Comparison of ENCODE assay signal across 26 mouse cellular contexts in the genomic region with DNA sequence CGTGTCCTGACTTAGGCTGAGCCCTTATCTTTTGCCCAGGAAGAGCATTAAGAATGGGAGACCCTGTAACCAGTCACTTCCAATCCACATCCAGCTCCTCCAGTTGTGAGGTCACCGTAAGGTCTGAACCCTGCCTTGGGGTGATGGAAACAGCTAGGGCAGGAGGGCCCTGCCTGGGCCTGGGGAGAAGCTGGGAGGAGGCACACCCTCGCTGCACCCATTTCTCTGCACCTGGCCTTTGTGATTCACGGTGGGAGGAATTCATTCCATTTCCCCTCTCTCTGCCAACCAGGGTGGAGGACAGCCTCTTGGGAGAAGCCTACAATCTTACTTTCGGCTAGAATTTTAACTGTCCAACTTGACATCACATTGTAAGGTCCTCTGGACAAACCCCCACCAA. TPM values are rescaled to one million over a fixed set of nuclear protein-coding genes. Genes with fewer than 3 reads are reported as not detected.
DNase-seq lines count a peak whose midpoint lies in the region; ATAC-seq and TF ChIP-seq lines count a peak whose summit lies in the region.
"Had no signal": no experiment of that assay in that cellular context is flagged by ENCODE, and none has a peak within 500 bp of the region (broad histone marks: within the 10 kb centered on the region; RNA-seq: fewer than 3 reads in every experiment).

No protein-coding gene starts in this region.

- in situ Hi-C loops in ES-E14 (cut with MboI; ENCODE audit: low sequenced_read_pairs in 2 of 2, unreplicated experiment in 2 of 2), result no loop called here

- H3K9me3 ChIP-seq in ES-Bruce4 (replicated peaks; ENCODE audit: control insufficient read depth, insufficient read depth, low read length, poor library complexity, severe bottlenecking), result no peaks in the 10 kb centered on the region
- no peaks in the 10 kb centered on the region for H3K9me3 ChIP-seq in ES-E14 (ENCODE audit: control insufficient read depth, insufficient read depth, low read depth, low read length)
- no peaks in the 10 kb centered on the region for H3K9me3 ChIP-seq in midbrain, embryonic 11.5 days (ENCODE audit: control insufficient read depth, low read length)
- H3K9me3 ChIP-seq: embryonic facial prominence, embryonic 10.5 days; embryonic facial prominence, embryonic 12.5 days; forebrain, embryonic 13.5 days; forebrain, embryonic 15.5 days had no signal

- intact Hi-C loops in left cerebral cortex, postnatal 4 days (cut with DNase I), result no loop called here

- H3K27ac ChIP-seq in ES-Bruce4 (ENCODE audit: insufficient read depth, low read length), result peak overlapping the region; percentile 25; the same call in 1 of the 2 replicates
- no peak overlapping the region for H3K27ac ChIP-seq in ES-E14 (ENCODE audit: insufficient read depth, low read depth, low read length, poor library complexity, severe bottlenecking)
- no peak overlapping the region for H3K27ac ChIP-seq in midbrain, embryonic 11.5 days (ENCODE audit: low read depth, low read length)
- H3K27ac ChIP-seq: embryonic facial prominence, embryonic 10.5 days; embryonic facial prominence, embryonic 12.5 days; forebrain, embryonic 13.5 days; forebrain, embryonic 15.5 days had no signal

- H3K27me3 ChIP-seq in ES-Bruce4 (ENCODE audit: control insufficient read depth, insufficient read depth, low read length, poor library complexity, severe bottlenecking), result no peaks in the 10 kb centered on the region
- peaks cover 15% of the 10 kb centered on the region for H3K27me3 ChIP-seq in midbrain, embryonic 11.5 days (ENCODE audit: control insufficient read depth, insufficient read depth, low read length)

- H3K9ac ChIP-seq in ES-Bruce4 (ENCODE audit: low read depth, poor library complexity, severe bottlenecking), result no peak overlapping the region
- H3K9ac ChIP-seq in ES-E14 (ENCODE audit: insufficient read depth, low read depth, low read length, poor library complexity, severe bottlenecking), result no peak overlapping the region
- no peak overlapping the region for H3K9ac ChIP-seq in midbrain, embryonic 11.5 days (ENCODE audit: low read length)
- H3K9ac ChIP-seq: embryonic facial prominence, embryonic 12.5 days; forebrain, embryonic 13.5 days; forebrain, embryonic 15.5 days; forebrain, postnatal 0 days had no signal

- no peak for TF ChIP-seq CTCF in ES-Bruce4 (IDR thresholded peaks at IDR 0.05; ENCODE audit: low read depth, low read length)

- H3K4me2 ChIP-seq in midbrain, embryonic 11.5 days, result no peak overlapping the region
- H3K4me2 ChIP-seq: embryonic facial prominence, embryonic 12.5 days; forebrain, embryonic 13.5 days; forebrain, embryonic 15.5 days had no signal

- no peaks in the 10 kb centered on the region for H3K36me3 ChIP-seq in ES-Bruce4 (ENCODE audit: control insufficient read depth, insufficient read depth, low read length, poor library complexity, severe bottlenecking)
- no peaks in the 10 kb centered on the region for H3K36me3 ChIP-seq in ES-E14 (ENCODE audit: control insufficient read depth, insufficient read depth, low read length, poor library complexity, severe bottlenecking)
- no peaks in the 10 kb centered on the region for H3K36me3 ChIP-seq in midbrain, embryonic 11.5 days (ENCODE audit: control insufficient read depth, insufficient read depth, low read length)
- H3K36me3 ChIP-seq: embryonic facial prominence, embryonic 10.5 days; embryonic facial prominence, embryonic 12.5 days; forebrain, embryonic 15.5 days had no signal

- TF ChIP-seq POLR2A in ES-Bruce4 (IDR thresholded peaks at IDR 0.05; ENCODE audit: insufficient read depth, low read length), result no peak

- peaks cover 5% of the 10 kb centered on the region for H3K4me1 ChIP-seq in ES-Bruce4 (ENCODE audit: control insufficient read depth, insufficient read depth, low read length)
- H3K4me1 ChIP-seq in ES-E14 (ENCODE audit: control insufficient read depth in 2 of 2, insufficient read depth in 2 of 2, low read length in 2 of 2, poor library complexity in 1 of 2), result peaks cover 2 to 12% of the 10 kb centered on the region in 2 experiments; a peak in 2 of 4 replicates
- no peaks in the 10 kb centered on the region for H3K4me1 ChIP-seq in midbrain, embryonic 11.5 days (ENCODE audit: control insufficient read depth, insufficient read depth, low read length)
- H3K4me1 ChIP-seq: embryonic facial prominence, embryonic 10.5 days; embryonic facial prominence, embryonic 12.5 days had no signal

- no peak for ATAC-seq in frontal cortex, adult (ENCODE audit: low TSS enrichment)
- no peak for ATAC-seq in midbrain, embryonic 11.5 days (ENCODE audit: low FRiP score)
- ATAC-seq: activated CD4-positive, CD25-positive, alpha-beta regulatory T cell, adult 4 months; forebrain, embryonic 13.5 days; Patski had no signal

- WGBS in midbrain, embryonic 11.5 days, result 78% methylated on average over 5 of the region's 5 CpGs

- DNase-seq in ES-E14 (ENCODE audit: low read depth, low spot score) (peak; percentile 33), ZHBTc4 (ENCODE audit: low read depth, low spot score) (peak; percentile 63)
- DNase-seq in left cerebral cortex, postnatal 4 days, result no peak
- no peak for DNase-seq in thymus, postnatal 36 days
- no peak for DNase-seq in midbrain, embryonic 11.5 days (ENCODE audit: low spot score, missing footprints)
- DNase-seq: adrenal gland, adult 8-10 months; adrenal gland, postnatal 14 days; adrenal gland, postnatal 36 days; cerebellum, adult 11-12 months; cerebellum, adult 2 months; cerebellum, adult 9-10 months; cerebellum, postnatal 10 days; cerebellum, postnatal 25 days had no signal

- no peak overlapping the region for H3K4me3 ChIP-seq in ES-Bruce4 (ENCODE audit: low read depth, low read length)
- no peak overlapping the region for H3K4me3 ChIP-seq in ES-E14 (ENCODE audit: insufficient read depth in 1 of 2, low read depth in 1 of 2, low read length in 2 of 2, poor library complexity in 1 of 2, severe bottlenecking in 1 of 2)
- H3K4me3 ChIP-seq in midbrain, embryonic 11.5 days (ENCODE audit: low read depth, low read length), result no peak overlapping the region
- H3K4me3 ChIP-seq: embryonic facial prominence, embryonic 10.5 days; embryonic facial prominence, embryonic 12.5 days; forebrain, embryonic 13.5 days; forebrain, embryonic 15.5 days had no signal

- peak; percentile 94 for TF ChIP-seq EP300 in ES-Bruce4 (IDR thresholded peaks at IDR 0.05; ENCODE audit: insufficient read depth, low read depth, low read length)

TF ChIP-seq in ES-E14, 5 proteins besides CTCF, POLR2A, EP300 and RAD21:
- TF ChIP-seq HCFC1 (IDR thresholded peaks at IDR 0.05; ENCODE audit: borderline replicate concordance, insufficient read depth, low read length) (no peak), MAFK (IDR thresholded peaks at IDR 0.05; ENCODE audit: insufficient read depth, low read depth, low read length) (no peak), ZNF384 (IDR thresholded peaks at IDR 0.05; ENCODE audit: low read depth, low read length) (no peak), CHD2 (IDR thresholded peaks at IDR 0.05; ENCODE audit: low read depth, low read length) (no peak), ZC3H11A (IDR thresholded peaks at IDR 0.05; ENCODE audit: borderline replicate concordance, low read depth, low read length) (no peak)

RNA-seq across cellular contexts. Expression of a gene that starts 8.4 kb away (rescaled TPM):
- polyA plus RNA-seq in ES-Bruce4 (2011; ENCODE audit: insufficient read depth, insufficient read length, low read depth, missing spikeins), result 0.36 and 0.64 TPM in 2 replicates
- 0.85 and 1.8 TPM in 2 replicates for total RNA-seq in ES-E14 (2012; rRNA removed)
- not detected for total RNA-seq in left cerebral cortex, postnatal 4 days (2021)
- polyA plus RNA-seq in midbrain, embryonic 11.5 days (2014; fragmentation: Nextera tagmentation; extraction: Ambion mirVana), result 1.4 and 2.0 TPM in 2 replicates
- total RNA-seq: adrenal gland, adult 18-20 months; adrenal gland, adult 8-10 months; adrenal gland, postnatal 14 days; adrenal gland, postnatal 36 days; MEL had no signal
- polyA plus RNA-seq: C2C12; cerebellum, adult 2 months; cortical plate, adult 2 months; Patski had no signal

RNA-seq across cellular contexts. Expression of a gene that starts 24.6 kb away (rescaled TPM):
- polyA plus RNA-seq in ES-Bruce4 (2011; ENCODE audit: insufficient read depth, insufficient read length, low read depth, missing spikeins), result 6.5 and 6.8 TPM in 2 replicates
- total RNA-seq in ES-E14 (2012; rRNA removed), result 3.0 and 5.8 TPM in 2 replicates
- 1 to 10 TPM; 3.4 to 4.3 TPM for total RNA-seq in left cerebral cortex, postnatal 4 days (2021)
- 4.0 and 4.8 TPM in 2 replicates for polyA plus RNA-seq in midbrain, embryonic 11.5 days (2014; fragmentation: Nextera tagmentation; extraction: Ambion mirVana)
- total RNA-seq: MEL had no signal
- polyA plus RNA-seq: activated CD4-positive, CD25-positive, alpha-beta regulatory T cell, adult 4 months had no signal

RNA-seq across cellular contexts. Expression of a gene that starts 54.0 kb away (rescaled TPM):
- 375 and 376 TPM in 2 replicates for polyA plus RNA-seq in ES-Bruce4 (2011; ENCODE audit: insufficient read depth, insufficient read length, low read depth, missing spikeins)
- total RNA-seq in ES-E14 (2012; rRNA removed), result 277 and 347 TPM in 2 replicates
- 100 to 1,000 TPM; 389 TPM for total RNA-seq in left cerebral cortex, postnatal 4 days (2021)
- polyA plus RNA-seq in midbrain, embryonic 11.5 days (2014; fragmentation: Nextera tagmentation; extraction: Ambion mirVana), result 574 and 583 TPM in 2 replicates

Comparison
In these comparisons a context has a peak if more than half of its experiments do, and no peak if none do; other contexts are left out.
1. DNase-seq: peak in ES-E14 (single experiment) and ZHBTc4 (single experiment); none in left cerebral cortex, postnatal 4 days (single experiment), thymus, postnatal 36 days (0 of 2) and midbrain, embryonic 11.5 days (single experiment).